Comparison of ENCODE assay signal across 7 mouse cellular contexts in genomic region chr2:180967010-180967763, GRCm38 (mm10). TPM values are rescaled to one million over a fixed set of nuclear protein-coding genes. Genes with fewer than 3 reads are reported as not detected.
DNase-seq lines count a peak whose midpoint lies in the region; ATAC-seq lines count a peak whose summit lies in the region.

Gene Arfgap1 (plus strand): TSS chr2:180967225.

- peak; percentile 90 for DNase-seq in adrenal gland, adult 8-10 months
- peak; percentile 87 for DNase-seq in embryo, embryonic 9.5 days (ENCODE audit: extremely low spot score)
- DNase-seq in gastrocnemius, postnatal 4 days (ENCODE audit: low spot score in 2 of 2), result peak; percentile 87 to 93
- DNase-seq in left cerebral cortex, postnatal 36 days (ENCODE audit: low spot score in 2 of 2), result peak; percentile 93 to 96
- peak; percentile 97 for DNase-seq in midbrain, embryonic 11.5 days (ENCODE audit: low spot score, missing footprints)
- peak; percentile 89 for DNase-seq in skeletal muscle tissue, adult 2 months (ENCODE audit: low read depth, low spot score)

- peak within 1 kb of the TSS; percentile 82 for H3K4me2 ChIP-seq in intestine, embryonic 16.5 days (ENCODE audit: low read depth, low read length)
- H3K4me2 ChIP-seq in midbrain, embryonic 11.5 days, result peak within 1 kb of the TSS; percentile 92

- H3K27ac ChIP-seq in intestine, embryonic 16.5 days (ENCODE audit: low read length), result peak within 1 kb of the TSS; percentile 91
- peak within 1 kb of the TSS; percentile 69 for H3K27ac ChIP-seq in midbrain, embryonic 11.5 days (ENCODE audit: low read depth, low read length)

- H3K9me3 ChIP-seq in intestine, embryonic 16.5 days (ENCODE audit: control insufficient read depth, low read length), result no peaks in the 10 kb centered on the region
- no peaks in the 10 kb centered on the region for H3K9me3 ChIP-seq in midbrain, embryonic 11.5 days (ENCODE audit: control insufficient read depth, low read length)

- H3K4me1 ChIP-seq in intestine, embryonic 16.5 days (ENCODE audit: control insufficient read depth, insufficient read depth, low read length), result peaks cover 20% of the 10 kb centered on the region
- peaks cover 13% of the 10 kb centered on the region for H3K4me1 ChIP-seq in midbrain, embryonic 11.5 days (ENCODE audit: control insufficient read depth, insufficient read depth, low read length)

- intact Hi-C loops in left cerebral cortex, postnatal 36 days (cut with DNase I), result loop anchor here (2.0 kb wide), 1 partner anchor 46 kb away; the partner anchor contains the start of gene Ythdf1

- ATAC-seq in intestine, embryonic 16.5 days, result peak; percentile 84
- peak; percentile 91 for ATAC-seq in midbrain, embryonic 11.5 days (ENCODE audit: low FRiP score)

- under 1% methylated on average over 57 of the region's 57 CpGs for WGBS in intestine, embryonic 16.5 days
- under 1% methylated on average over 57 of the region's 57 CpGs for WGBS in midbrain, embryonic 11.5 days

- H3K4me3 ChIP-seq in intestine, embryonic 16.5 days (ENCODE audit: low read length), result peak within 1 kb of the TSS; percentile 95
- peak within 1 kb of the TSS; percentile 93 for H3K4me3 ChIP-seq in midbrain, embryonic 11.5 days (ENCODE audit: low read depth, low read length)

- H3K36me3 ChIP-seq in intestine, embryonic 16.5 days (ENCODE audit: control insufficient read depth, insufficient read depth, low read length), result peaks cover 16% of the 10 kb centered on the region
- H3K36me3 ChIP-seq in midbrain, embryonic 11.5 days (ENCODE audit: control insufficient read depth, insufficient read depth, low read length), result peaks cover 12% of the 10 kb centered on the region; the same call in 1 of the 2 replicates

- no peaks in the 10 kb centered on the region for H3K27me3 ChIP-seq in intestine, embryonic 16.5 days (replicated peaks; ENCODE audit: control insufficient read depth, insufficient read depth, low read length)
- no peaks in the 10 kb centered on the region for H3K27me3 ChIP-seq in midbrain, embryonic 11.5 days (ENCODE audit: control insufficient read depth, insufficient read depth, low read length)

- H3K9ac ChIP-seq in intestine, embryonic 16.5 days (ENCODE audit: low read depth, low read length), result peak within 1 kb of the TSS; percentile 95
- peak within 1 kb of the TSS; percentile 94 for H3K9ac ChIP-seq in midbrain, embryonic 11.5 days (ENCODE audit: low read length)

RNA-seq across cellular contexts. Expression of gene Arfgap1, which starts in this region (rescaled TPM):
- total RNA-seq in adrenal gland, adult 8-10 months (2022), result 10 to 100 TPM; 50.9 to 76.4 (median 62.9) TPM
- 10 to 100 TPM; 69.0 to 73.9 TPM for total RNA-seq in gastrocnemius, postnatal 4 days (2021)
- 74.2 and 82.4 TPM in 2 replicates for polyA plus RNA-seq in intestine, embryonic 16.5 days (2015; fragmentation: Nextera tagmentation; extraction: Ambion mirVana)
- 100 to 1,000 TPM; 141 to 151 TPM for total RNA-seq in left cerebral cortex, postnatal 36 days (2021)
- 38.6 and 45.7 TPM in 2 replicates for polyA plus RNA-seq in midbrain, embryonic 11.5 days (2014; fragmentation: Nextera tagmentation; extraction: Ambion mirVana)

Comparison
In these comparisons a context has a peak if more than half of its experiments do, and no peak if none do; other contexts are left out.
1. Peak in every context shown above with its lines: DNase-seq, ATAC-seq, H3K4me3 ChIP-seq and H3K27ac ChIP-seq.